Mouse (Mus musculus) urinary bladder, postnatal 25 days (tissue): ENCODE results near the gene Srsf12.

Source experiments
- DNase-seq: peaks from one replicate; pipeline ENCODE4 v3.0.0; 2022; ENCODE audit warnings: low spot score

The Srsf12 gene

DNA sequence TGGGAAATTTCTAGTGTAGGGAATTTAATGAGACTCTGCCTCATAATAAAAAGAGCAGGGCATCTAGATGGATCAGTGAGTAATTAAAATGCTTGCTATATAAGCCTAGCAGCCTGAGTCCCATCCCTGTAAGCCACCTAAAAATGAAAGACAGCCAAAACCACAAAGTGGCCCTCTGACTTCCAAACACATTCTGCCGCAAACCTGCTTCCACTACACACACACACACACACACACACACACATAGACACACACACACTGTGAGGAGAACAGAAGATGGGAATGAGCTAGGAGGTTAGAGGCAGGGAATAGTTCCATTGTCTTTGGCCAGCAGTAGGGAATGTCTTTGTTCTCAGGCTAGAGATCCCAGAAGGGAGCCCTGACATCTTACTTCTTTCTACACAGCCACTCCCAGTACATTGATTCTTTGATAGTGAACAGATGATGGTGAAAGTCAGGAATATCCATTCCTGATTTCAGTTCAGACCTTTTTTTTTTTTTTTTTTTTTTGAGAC, 41.0 kb downstream of the Srsf12 start:
- DNase-seq, result no peak

GRCm38 (mm10) chr4:33250867-33251266, 42.1 kb downstream of the Srsf12 start:
- no peak for DNase-seq

DNA sequence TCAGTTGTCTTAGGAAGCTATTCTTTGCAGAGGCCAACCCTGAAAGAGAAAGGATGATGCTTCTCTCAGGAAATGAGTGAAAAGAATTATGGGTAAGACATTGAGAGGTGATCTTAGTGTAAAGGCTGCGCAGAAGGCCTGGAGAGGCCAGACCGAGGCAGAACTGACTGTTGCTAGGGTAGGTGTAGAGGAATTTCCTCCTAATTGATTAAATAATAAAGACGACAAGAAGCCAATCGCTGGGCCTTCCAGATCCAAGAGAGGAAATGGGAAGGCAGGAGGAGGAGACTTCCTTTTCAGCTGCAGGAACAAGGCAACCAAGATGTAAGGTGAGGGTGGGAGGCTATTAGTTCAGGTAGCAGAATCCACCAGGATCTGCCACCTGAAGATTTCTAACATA, 45.9 kb downstream of the Srsf12 start:
- DNase-seq, result no peak

DNA sequence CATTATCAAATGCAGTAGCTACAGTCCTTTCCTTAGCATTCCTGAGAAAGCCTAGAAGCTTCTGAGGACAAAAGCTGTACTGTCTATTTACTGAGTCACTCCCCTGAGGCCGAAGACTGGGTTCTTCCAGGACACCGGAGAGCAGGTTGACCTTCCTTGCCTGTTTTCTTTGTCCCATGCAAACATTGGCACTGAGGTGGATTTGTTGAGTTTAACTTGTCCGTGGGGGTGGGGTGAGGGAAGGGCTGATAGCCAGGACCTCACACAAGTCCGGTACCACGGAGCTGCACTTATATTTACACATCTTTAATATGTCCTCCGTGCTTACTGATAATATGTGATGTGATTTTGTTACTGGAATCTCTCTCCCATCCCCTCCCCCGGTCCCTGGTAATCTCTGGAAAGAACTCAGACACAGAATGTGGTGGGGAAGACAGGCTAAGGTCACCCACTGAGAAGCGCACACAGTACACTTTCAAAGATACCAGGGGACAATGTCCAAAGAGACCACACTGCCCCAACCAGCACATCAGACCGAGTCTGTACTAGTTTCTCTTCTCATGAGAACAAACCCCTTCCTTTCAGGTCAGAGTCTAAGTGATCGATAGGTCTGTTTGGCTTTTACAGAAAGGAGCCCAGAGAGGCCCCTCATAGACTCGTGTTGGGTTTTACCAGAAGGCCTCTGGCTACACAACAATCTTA, 48.6 kb downstream of the Srsf12 start:
- DNase-seq, result no peak

GRCm38 (mm10) chr4:33260311-33260710, 51.5 kb downstream of the Srsf12 start:
- no peak for DNase-seq

GRCm38 (mm10) chr4:33261311-33261753, 52.5 kb downstream of the Srsf12 start:
- peak; percentile 78 for DNase-seq

DNA sequence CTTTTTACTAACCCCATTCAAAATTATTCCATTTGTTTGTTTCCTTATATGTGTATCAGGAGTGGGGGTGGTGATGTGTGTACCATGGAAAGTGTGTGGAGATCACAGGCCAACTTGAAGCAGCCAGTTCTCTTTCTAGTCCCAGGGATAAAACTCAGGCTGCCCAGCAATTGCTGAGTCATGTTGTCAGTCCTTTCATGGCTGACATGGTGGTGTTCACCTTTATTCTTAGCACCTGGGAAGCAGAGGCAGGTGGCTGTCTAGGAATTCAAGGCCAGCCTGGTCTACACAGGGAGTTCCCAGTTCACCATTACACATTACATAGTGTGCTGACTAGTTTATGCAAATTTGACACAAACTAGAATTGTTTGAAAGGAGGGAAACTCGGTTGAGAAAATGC, 54.1 kb downstream of the Srsf12 start:
- DNase-seq, result no peak

- no peak for DNase-seq
Observed at GRCm38 (mm10) chr4:33264979-33265726, 56.4 kb downstream of the Srsf12 start.

DNA sequence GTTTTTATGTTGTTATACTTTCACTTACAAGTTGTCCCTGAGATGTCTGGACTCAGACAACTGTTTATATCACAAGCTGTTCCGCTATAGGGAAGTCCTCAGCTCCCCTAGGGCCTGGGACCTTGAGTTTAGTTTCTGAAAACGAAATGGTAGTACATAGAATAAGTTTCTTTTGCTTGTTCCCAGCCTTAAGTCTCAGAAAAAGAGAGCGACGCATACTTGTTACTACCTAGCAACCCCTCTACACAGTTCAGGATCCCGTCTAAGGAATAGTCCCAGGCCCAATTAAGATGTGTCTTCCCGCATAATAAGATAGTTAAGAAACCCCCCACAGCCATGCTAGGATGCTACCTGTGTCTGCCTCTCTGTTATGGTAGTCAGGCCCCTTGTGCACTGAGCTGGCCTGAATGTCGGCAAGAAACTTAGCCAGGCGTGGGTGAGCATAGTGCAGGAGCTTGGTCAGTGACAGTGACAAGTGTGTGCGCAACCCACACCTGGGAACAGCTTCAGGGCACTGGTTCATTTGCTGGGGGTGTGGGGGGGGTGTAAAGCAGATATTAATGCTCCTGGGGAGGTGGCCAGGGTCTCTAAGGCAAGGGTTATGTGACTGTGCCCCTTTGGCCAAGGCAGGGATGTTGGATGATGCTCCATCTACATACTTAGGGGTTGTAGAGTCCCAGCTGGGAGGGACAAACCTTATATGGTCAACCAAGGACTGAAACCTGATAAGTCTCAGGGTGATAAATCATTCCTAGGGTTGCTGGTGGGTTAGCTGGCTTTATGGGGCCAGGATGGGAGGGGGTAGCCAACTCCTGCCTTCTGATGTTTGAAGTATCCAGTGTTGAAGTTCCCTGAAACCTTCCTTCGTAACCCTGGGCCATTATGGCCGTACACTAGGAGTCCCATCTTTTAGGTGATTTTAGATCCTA, 61.9 kb downstream of the Srsf12 start:
- DNase-seq, result no peak

DNA sequence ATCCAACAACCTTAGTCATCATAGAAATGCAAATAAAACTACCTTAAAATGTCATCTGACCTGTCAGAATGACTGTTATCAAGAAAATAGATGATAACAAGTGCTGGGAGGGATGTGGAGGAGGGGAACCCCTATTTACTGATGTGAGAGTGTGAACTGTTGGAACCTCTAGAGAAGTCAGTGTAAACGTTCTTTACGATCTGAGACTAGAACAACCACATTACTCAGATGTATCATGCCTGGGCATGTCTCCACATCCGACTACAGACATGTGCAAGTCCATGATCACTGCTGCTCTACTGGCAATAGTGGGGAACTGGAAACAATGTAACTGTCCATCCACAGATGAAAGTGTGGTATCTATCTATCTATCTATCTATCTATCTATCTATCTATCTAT, 64.6 kb downstream of the Srsf12 start:
- no peak for DNase-seq

- DNase-seq, result no peak
Observed at GRCm38 (mm10) chr4:33281891-33282685, 73.3 kb downstream of the Srsf12 start.
